Mouse (Mus musculus): Measurements from ENCODE around the gene Chid1.

DNA sequence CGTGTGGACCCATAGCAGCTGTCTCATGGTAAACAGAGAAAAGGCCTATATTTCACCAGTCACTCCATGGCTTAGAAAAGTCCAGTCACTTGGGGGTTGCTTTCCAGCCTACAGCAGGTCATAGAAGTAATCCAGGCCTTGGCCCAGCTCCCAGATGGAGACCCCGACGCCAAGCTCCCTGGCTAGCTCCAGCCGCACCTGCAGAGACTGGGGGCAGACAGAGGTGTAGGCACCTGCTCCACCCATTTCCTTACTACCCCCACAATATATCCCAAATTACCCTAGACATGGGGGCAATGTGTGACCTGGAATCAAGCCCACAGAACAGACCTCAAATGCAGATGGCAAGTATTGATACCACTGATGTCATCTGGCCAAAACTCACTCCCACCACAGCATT is 43.7 kb downstream of the Chid1 start:
- TF ChIP-seq CTCF (IDR thresholded peaks at IDR 0.05; ENCODE audit: extremely low read depth, insufficient read length, insufficient replicate concordance, low read depth, low read length), result no peak
- TF ChIP-seq POLR2A (IDR thresholded peaks at IDR 0.05; ENCODE audit: low read depth, low read length), result no peak
